Mouse (Mus musculus): ENCODE data around the gene Ppp2r1b. TPM values are rescaled to one million over a fixed set of nuclear protein-coding genes. Genes with fewer than 3 reads are reported as not detected.
"Not testable (repeated sequence)": the region's sequence is repeated elsewhere in the genome, so short reads cannot be mapped to it uniquely, and the experiment has no call there.

Gene Ppp2r1b
- polyA plus RNA-seq, 1 experiment: 12.9 TPM

- H3K4me2 ChIP-seq (ENCODE audit: low read depth): no peak overlapping the region
- H3K79me2 ChIP-seq (ENCODE audit: control insufficient read depth, insufficient read depth): no peaks in the 10 kb centered on the region
- peaks cover 5% of the 10 kb centered on the region for H3K36me3 ChIP-seq (ENCODE audit: control insufficient read depth, insufficient read depth)
- no peak overlapping the region for H3K4me3 ChIP-seq
- TF ChIP-seq E2F4 (IDR thresholded peaks at IDR 0.05; ENCODE audit: insufficient read depth) (no peak), POLR2A (IDR thresholded peaks at IDR 0.05; ENCODE audit: insufficient read length, low read depth) (no peak), MAX (IDR thresholded peaks at IDR 0.05; ENCODE audit: low read depth) (no peak), MYOD1 (IDR thresholded peaks at IDR 0.05; ENCODE audit: control insufficient read depth in 1 of 3, insufficient read length in 2 of 3, low read depth in 2 of 3) (no peak), TCF12 (IDR thresholded peaks at IDR 0.05; ENCODE audit: insufficient read depth, poor library complexity, severe bottlenecking) (no peak), MYOG (IDR thresholded peaks at IDR 0.05; ENCODE audit: control insufficient read depth in 1 of 3, insufficient read depth in 1 of 3, insufficient read length in 2 of 3, low read depth in 2 of 3) (no peak), CEBPB (IDR thresholded peaks at IDR 0.05; ENCODE audit: insufficient read depth, poor library complexity, severe bottlenecking) (no peak), REST (IDR thresholded peaks at IDR 0.05; ENCODE audit: insufficient read depth, insufficient read length) (no peak), POLR2AphosphoS2 (IDR thresholded peaks at IDR 0.05; ENCODE audit: insufficient read length, low read depth) (no peak), USF1 (IDR thresholded peaks at IDR 0.05; ENCODE audit: low read depth) (no peak), TCF3 (IDR thresholded peaks at IDR 0.05; ENCODE audit: insufficient read length, low read depth) (no peak), SRF (IDR thresholded peaks at IDR 0.05; ENCODE audit: control insufficient read depth, insufficient read length, low read depth) (no peak)
- no peak overlapping the region for H3ac ChIP-seq (ENCODE audit: control insufficient read depth, insufficient read length)
- H3K27me3 ChIP-seq (ENCODE audit: control insufficient read depth, insufficient read depth, insufficient read length): no peaks in the 10 kb centered on the region
Observed at GRCm38 (mm10) chr9:50831514-50831913, 13.6 kb upstream of the Ppp2r1b start.

- Histone ChIP-seq H3K4me3 (no peak overlapping the region), H3K79me2 (ENCODE audit: control insufficient read depth, insufficient read depth) (no peaks in the 10 kb centered on the region), H3K36me3 (ENCODE audit: control insufficient read depth, insufficient read depth) (peaks cover 5% of the 10 kb centered on the region), H3K4me2 (ENCODE audit: low read depth) (no peak overlapping the region), H3K27me3 (ENCODE audit: control insufficient read depth, insufficient read depth, insufficient read length) (no peaks in the 10 kb centered on the region), H3ac (ENCODE audit: control insufficient read depth, insufficient read length) (no peak overlapping the region)
- TF ChIP-seq MYOG (IDR thresholded peaks at IDR 0.05; ENCODE audit: control insufficient read depth in 1 of 3, insufficient read depth in 1 of 3, insufficient read length in 2 of 3, low read depth in 2 of 3) (no peak), TCF3 (IDR thresholded peaks at IDR 0.05; ENCODE audit: insufficient read length, low read depth) (no peak), REST (IDR thresholded peaks at IDR 0.05; ENCODE audit: insufficient read depth, insufficient read length) (no peak), TCF12 (IDR thresholded peaks at IDR 0.05; ENCODE audit: insufficient read depth, poor library complexity, severe bottlenecking) (no peak), MYOD1 (IDR thresholded peaks at IDR 0.05; ENCODE audit: control insufficient read depth in 1 of 3, insufficient read length in 2 of 3, low read depth in 2 of 3) (no peak), POLR2AphosphoS2 (IDR thresholded peaks at IDR 0.05; ENCODE audit: insufficient read length, low read depth) (no peak), MAX (IDR thresholded peaks at IDR 0.05; ENCODE audit: low read depth) (no peak), SRF (IDR thresholded peaks at IDR 0.05; ENCODE audit: control insufficient read depth, insufficient read length, low read depth) (no peak)
Observed at GRCm38 (mm10) chr9:50832162-50832561, 12.9 kb upstream of the Ppp2r1b start.

GRCm38 (mm10) chr9:50832582-50832981 lies 12.5 kb upstream of the Ppp2r1b start:
- H3K27me3 ChIP-seq (ENCODE audit: control insufficient read depth, insufficient read depth, insufficient read length): not testable (repeated sequence)

GRCm38 (mm10) chr9:50833786-50834185 lies 11.3 kb upstream of the Ppp2r1b start:
- no peaks in the 10 kb centered on the region for H3K79me2 ChIP-seq (ENCODE audit: control insufficient read depth, insufficient read depth)
- TF ChIP-seq REST (IDR thresholded peaks at IDR 0.05; ENCODE audit: insufficient read depth, insufficient read length): no peak
- no peak for TF ChIP-seq MYOG (IDR thresholded peaks at IDR 0.05; ENCODE audit: control insufficient read depth in 1 of 3, insufficient read depth in 1 of 3, insufficient read length in 2 of 3, low read depth in 2 of 3)
- no peak for TF ChIP-seq TCF3 (IDR thresholded peaks at IDR 0.05; ENCODE audit: insufficient read length, low read depth)
- no peak for TF ChIP-seq MAX (IDR thresholded peaks at IDR 0.05; ENCODE audit: low read depth)
- no peak for TF ChIP-seq TCF12 (IDR thresholded peaks at IDR 0.05; ENCODE audit: insufficient read depth, poor library complexity, severe bottlenecking)
- TF ChIP-seq POLR2AphosphoS2 (IDR thresholded peaks at IDR 0.05; ENCODE audit: insufficient read length, low read depth): no peak
- no peak for TF ChIP-seq CEBPB (IDR thresholded peaks at IDR 0.05; ENCODE audit: insufficient read depth, poor library complexity, severe bottlenecking)
- no peak for TF ChIP-seq E2F4 (IDR thresholded peaks at IDR 0.05; ENCODE audit: insufficient read depth)
- TF ChIP-seq USF1 (IDR thresholded peaks at IDR 0.05; ENCODE audit: low read depth): no peak
- no peak for TF ChIP-seq POLR2A (IDR thresholded peaks at IDR 0.05; ENCODE audit: insufficient read length, low read depth)
- TF ChIP-seq MYOD1 (IDR thresholded peaks at IDR 0.05; ENCODE audit: control insufficient read depth in 1 of 3, insufficient read length in 2 of 3, low read depth in 2 of 3): no peak
- no peak for TF ChIP-seq SRF (IDR thresholded peaks at IDR 0.05; ENCODE audit: control insufficient read depth, insufficient read length, low read depth)
- H3K4me2 ChIP-seq (ENCODE audit: low read depth): no peak overlapping the region

More at GRCm38 (mm10) chr9:50832582-50832981, 12.5 kb upstream of the Ppp2r1b start:
- not testable (repeated sequence) for H3K36me3 ChIP-seq (ENCODE audit: control insufficient read depth, insufficient read depth); H3ac ChIP-seq (ENCODE audit: control insufficient read depth, insufficient read length); H3K79me2 ChIP-seq (ENCODE audit: control insufficient read depth, insufficient read depth); H3K4me3 ChIP-seq; H3K4me2 ChIP-seq (ENCODE audit: low read depth)

GRCm38 (mm10) chr9:50835068-50835705 lies 9.9 kb upstream of the Ppp2r1b start:
- Histone ChIP-seq H3ac (ENCODE audit: control insufficient read depth, insufficient read length) (no peak overlapping the region), H3K27me3 (ENCODE audit: control insufficient read depth, insufficient read depth, insufficient read length) (no peaks in the 10 kb centered on the region), H3K4me2 (ENCODE audit: low read depth) (no peak overlapping the region), H3K4me3 (no peak overlapping the region), H3K79me2 (ENCODE audit: control insufficient read depth, insufficient read depth) (no peaks in the 10 kb centered on the region), H3K36me3 (ENCODE audit: control insufficient read depth, insufficient read depth) (peaks cover 5% of the 10 kb centered on the region)
- TF ChIP-seq MYOG (IDR thresholded peaks at IDR 0.05; ENCODE audit: control insufficient read depth in 1 of 3, insufficient read depth in 1 of 3, insufficient read length in 2 of 3, low read depth in 2 of 3) (no peak), REST (IDR thresholded peaks at IDR 0.05; ENCODE audit: insufficient read depth, insufficient read length) (no peak)

More at GRCm38 (mm10) chr9:50833786-50834185, 11.3 kb upstream of the Ppp2r1b start:
- Histone ChIP-seq H3K36me3 (ENCODE audit: control insufficient read depth, insufficient read depth) (peaks cover 5% of the 10 kb centered on the region), H3K4me3 (no peak overlapping the region), H3ac (ENCODE audit: control insufficient read depth, insufficient read length) (no peak overlapping the region), H3K27me3 (ENCODE audit: control insufficient read depth, insufficient read depth, insufficient read length) (no peaks in the 10 kb centered on the region)
